Mouse (Mus musculus) retina, adult 2 months (tissue): ENCODE data around the gene Vwa3b.
"Not testable (repeated sequence)": the region's sequence is repeated elsewhere in the genome, so short reads cannot be mapped to it uniquely, and the experiment has no call there.

Experiments used
- DNase-seq: peaks from one replicate; pipeline ENCODE4 v3.0.0-alpha.2; 2012; ENCODE audit warnings: low read depth, low spot score

Vwa3b gene

DNA sequence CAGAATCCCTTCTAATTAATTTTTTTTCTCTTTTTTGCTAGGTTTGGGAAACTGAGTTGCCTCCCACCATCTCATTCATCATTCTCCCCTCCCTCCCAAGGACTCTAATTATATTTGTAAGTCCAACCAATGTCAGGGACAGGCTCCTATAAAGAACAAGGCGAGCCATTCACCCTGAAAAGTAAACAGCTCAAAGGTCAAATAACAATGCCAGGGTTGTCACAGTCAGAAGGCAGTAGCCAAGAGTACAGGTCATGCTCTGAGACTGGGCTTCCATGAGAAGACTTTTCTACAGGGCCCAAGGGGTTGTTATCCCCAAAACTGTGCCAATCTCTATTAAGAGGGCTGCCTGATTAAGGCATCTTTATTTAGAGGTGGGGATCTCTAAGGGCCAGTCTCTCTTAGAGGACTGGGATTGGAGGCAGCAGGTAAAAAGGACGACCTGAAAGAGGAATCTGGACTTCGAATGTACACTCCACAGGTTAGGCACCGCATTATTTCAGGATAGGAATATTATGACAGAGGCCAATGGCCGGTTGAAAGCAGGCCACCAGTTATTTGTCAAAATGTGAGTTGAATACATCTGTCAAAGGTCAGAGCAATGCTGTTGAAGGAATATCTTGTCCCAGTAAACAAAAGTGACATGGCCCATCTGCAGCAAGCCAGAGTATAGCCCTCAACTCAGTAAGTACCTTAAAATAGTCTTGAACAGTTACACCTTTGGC, at the start of gene Vwa3b:
Gene Vwa3b, plus strand, starts transcription at position 635 of the 725 bp plus-strand sequence.
- no peak for DNase-seq

DNA sequence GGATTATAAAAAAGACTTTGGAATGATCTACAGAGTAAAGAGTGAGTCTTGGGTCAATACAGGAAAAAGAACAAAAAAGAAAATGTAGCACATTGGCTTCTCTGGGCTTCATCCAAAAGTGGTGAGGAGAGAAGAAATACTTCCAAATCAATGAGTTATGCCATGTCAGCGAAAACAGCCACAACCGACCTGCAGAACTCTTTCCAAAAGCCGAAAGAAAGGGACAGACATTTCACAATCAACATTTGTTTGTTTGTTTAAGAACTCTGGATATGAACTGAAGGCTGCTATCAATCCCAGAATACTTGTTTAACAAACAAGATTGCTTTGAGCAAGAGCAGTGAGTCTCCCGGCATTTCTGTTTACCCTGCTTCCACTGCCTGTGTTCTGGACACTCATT, 49.6 kb upstream of the Vwa3b start:
- DNase-seq = no peak

DNA sequence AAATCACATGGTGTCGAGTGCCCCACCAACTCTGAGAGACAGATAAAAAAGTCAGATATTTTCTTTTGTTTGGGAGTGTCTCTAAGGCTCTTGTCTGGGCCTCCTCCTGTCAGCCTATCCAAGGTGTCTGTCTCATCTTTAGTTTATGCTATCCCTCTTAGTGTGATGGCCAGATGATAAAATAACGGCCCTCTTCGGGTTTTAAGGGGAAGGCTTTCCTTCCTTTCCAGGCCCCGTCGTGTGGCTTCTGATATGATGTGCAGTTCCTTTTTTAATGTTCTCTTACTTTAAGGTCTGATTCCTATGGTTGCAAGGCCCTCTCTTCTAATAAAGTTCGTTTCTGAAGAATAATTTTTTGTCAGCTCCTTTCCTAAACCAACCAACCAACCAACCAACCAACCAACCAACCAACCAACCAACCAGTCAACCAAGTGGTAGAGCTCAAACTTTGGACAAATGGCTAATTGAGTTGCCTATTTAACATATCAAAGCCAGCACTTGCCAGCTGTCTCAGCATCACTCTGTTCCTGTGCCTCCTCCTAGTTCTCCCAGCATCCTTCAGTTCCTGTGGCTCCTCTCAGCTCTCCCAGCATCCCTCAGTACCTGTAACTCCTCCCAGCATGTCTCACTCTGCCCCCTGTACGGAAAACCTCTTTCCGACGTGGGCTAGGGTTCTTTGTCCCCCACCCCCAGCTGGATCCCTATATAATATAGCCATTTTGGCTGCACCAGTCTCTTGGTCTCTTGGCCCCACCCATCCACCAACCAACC, 44.0 kb upstream of the Vwa3b start:
- DNase-seq = no peak

DNA sequence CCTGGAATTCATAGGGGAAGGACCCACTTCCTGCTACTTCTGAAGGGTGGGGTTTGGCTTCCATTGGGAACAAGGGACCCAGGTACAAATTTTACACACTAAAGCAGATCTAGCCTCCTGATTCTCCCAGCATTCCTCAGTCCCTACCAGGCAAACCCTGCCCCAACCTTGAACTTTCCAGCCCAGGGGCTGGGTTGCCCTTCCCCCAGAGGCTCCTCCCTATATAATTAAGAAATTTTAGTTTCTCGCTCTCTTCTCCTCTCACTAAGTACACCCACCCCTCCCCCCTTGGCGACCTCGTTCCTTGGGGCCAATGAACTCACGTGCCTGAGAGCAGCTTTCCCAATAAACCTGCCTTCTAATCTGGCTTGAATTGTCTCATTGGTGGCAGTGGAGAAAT, 42.6 kb upstream of the Vwa3b start:
- no peak for DNase-seq

DNA sequence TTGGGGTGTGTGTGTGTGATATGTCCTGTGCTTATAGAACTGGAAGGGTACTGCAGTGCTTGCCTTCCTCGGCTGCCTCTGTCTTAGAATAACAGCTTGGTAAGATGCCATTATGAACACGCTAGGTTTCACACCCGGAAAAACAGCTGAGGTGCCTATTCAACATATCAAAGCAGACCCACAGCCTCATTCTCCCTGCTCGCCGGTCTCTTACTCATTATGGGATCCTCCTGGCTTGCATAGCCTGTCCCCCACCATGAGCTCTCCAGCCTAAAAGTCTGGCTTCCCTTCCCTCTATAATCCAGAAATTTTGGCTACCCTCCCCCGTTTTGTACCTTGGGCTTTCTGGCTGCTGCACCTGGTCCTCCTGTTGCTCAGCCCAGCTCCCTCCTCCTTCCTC, 42.0 kb upstream of the Vwa3b start:
- DNase-seq = no peak

DNA sequence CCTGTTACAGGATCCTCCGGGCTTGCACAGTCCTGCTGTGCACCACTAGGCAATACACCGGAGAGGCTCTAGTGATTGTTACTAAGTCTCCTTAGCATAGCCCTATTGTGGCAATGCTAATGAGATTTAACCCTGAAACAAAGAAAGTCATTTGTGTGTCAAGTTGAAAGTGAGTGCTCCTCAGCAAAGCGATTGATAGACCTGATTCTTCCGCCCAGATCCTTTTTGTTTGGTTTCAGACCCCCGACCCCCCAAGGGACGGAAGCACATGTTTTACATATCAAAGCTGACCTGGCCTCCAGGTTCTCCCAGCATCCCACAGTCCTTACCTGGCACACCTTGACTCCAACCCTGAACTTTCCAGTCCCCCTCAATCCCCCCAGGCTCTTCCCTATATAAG, 40.5 kb upstream of the Vwa3b start:
- no peak for DNase-seq

DNA sequence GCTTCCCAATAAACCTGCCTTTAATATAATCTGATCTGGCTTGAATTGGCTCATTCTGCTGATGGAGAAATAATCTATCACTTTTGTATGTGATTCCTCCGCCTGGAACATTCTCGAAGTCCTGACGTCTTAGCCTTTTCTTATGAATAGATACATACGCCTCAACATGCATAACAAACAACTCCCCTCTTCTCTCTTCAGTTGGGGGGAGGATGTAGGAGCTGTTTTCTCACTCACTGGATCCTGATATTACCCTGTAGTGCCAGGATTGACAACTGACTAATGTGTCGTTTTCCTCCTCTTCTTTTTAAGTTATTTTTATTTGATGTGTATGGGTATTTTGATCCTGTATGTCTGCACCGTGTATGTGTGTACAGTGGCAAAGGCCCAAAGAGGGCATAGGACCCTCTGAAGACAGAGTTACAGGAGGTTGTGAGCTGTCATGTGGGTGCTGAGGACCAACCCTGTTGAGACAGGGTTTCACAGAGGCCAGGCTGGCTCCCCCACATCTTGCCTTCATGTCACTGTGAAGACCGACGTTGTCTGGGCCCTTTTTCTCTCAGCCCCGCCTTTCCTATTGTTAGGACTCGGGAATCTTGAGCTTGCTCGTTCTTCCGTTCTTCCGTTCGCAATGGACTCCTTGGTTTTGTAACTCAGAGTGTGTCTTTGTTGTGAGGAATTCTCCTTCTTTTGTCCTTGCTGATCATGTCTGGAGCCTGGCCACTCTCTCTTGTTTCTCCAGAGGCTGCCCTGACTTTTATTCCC, 39.8 kb upstream of the Vwa3b start:
- no peak for DNase-seq

DNA sequence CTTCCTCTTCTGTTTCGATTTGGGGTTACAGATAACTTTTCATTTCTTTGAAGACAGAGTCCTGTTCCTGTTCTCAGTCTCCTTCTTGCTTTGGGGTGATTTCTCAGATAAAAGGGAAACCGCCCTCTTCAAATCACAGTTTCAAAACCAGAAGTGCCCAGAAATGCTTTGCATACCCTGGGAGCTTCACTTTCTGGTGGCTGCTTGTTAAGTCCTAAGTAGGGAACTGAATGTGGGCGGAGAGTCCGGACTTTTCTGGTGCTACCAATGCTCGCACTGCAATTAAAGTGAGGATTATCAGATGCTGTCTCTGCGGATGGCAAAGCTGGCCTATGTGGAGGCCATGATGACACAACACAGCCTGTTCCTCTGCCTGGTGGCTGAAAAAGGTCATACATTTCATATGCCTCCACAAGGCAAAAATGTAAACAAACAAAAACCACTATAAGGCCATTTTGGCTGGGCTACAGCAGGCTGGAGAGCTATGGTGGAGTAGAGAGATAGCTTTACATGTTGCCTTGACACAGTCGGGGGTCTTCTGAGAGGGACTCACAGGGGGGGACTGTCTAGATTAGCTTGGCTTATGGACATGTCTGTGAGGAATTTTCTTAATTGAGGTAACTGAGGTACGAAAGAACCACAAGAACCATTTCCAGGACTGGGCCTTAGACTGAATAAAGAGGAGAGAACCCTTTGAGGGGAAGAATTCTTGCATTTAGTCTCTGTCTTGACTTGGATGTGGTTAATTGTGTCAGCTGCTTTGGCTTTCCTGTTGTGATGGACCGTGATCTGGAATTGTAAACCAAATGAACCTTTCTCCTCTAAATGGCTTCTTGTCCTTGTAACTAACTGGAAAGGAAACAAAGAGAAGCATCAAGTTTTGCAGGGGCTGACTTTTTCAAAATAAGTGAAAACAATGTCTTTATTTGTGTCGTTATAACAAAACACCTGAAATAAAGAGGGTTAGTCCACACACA, 38.9 kb upstream of the Vwa3b start:
- DNase-seq = no peak

DNA sequence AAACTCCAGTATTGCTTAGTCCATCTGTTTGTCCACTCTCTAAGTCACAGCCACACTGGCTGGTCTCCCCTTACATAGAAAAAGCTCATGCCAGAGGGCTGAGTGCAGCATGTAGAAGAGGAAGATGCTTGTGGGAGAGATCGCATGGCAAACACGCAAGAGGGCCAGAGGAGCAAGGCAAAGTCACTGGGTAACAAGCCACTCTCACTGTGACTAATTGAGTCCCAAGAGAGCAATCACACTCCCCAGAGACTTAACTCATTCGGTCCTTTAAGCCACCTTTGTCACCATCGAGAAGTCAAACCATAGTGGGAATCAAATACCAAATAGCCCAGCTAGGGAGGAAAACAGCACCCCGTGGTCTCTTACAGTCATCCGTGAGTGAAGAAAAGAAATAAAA, 38.2 kb upstream of the Vwa3b start:
- DNase-seq = no peak

DNA sequence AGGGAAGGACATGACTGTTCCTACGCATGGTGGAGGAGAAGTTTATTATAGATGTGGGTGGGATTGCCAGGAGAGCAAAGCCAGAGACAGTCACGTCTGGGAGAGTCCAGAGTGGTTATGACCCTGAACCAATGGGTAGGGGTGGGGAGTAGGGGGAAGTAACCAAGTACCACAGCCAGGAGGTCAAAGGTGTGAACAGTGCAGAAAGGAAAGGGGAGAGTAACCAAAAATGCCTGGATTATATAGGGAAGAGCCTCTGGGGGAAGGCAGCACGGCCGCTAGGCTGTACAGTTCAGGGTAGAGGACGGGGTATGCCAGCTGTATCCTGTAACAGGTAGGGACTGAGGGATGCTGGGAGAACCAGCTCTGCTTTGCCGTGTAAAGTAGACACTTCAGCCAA, 37.8 kb upstream of the Vwa3b start:
- no peak for DNase-seq

DNA sequence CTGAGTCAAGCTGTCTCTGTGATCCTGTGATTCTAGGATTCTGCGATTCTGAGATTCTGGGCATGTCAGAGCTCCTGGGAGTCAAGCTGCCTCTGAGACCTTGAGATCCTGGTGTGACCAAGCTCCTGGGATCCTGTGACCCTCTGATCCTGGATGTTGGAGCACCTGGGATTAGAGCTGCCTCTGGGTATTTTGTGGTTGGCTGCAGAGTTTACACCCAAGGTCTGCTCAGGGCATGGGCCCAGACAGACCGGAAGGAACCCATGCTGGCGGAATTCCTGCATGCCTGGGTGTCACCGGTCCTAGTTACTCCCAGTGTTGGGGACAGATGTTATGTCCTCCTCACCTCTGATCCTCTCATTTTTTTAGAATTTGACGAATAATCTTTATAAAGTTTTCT, 32.1 kb upstream of the Vwa3b start:
- DNase-seq = no peak

DNA sequence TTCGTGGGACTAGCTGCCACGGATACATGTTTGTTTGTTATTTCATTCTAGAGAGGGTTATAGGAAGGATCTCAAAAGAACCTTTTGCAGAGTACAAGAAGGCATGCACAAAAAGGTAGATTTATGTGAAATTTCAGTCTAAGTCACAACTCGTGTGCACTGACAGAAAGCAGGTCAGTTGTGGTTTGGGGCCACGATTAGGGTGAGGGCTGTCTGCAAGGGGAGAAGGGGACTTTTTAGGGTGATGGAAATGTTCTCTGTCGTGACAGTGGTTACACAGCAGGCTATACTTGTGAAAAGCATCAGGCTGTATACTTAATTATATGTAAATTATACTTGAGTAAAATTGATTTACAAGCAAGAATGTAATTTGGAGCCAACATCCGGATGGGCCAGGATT, 30.6 kb upstream of the Vwa3b start:
- no peak for DNase-seq

DNA sequence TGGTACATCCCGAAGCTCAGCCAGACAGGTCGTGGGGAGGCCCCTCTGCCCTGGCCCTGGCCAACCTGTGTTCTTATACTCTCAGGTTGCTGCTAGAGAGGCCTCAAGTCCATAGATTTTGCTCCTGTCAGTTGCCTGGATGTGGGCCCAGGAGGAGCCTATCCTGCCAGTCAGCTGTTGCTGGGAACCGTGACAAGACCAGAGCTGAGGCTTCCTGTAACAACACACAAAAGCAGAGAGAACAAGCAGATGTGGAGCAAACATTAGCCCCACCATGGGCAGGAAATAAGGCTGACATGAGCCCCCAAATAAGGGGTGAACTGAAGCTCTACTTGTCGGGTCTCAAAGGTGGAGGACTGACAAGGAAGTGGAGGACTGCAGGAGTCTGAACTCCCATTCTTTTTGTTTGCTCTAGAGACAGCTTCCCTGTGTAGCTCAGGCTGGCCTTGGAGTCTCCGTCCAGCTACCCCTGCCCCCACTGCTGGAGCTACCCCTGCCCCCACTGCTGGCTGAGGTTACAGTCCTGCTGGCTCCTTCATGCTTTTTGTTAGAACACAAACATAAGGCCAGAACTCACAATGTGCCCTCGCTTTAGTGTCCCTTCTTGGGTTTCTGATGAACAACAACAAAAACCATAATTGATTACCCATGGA, 29.7 kb upstream of the Vwa3b start:
- no peak for DNase-seq

DNA sequence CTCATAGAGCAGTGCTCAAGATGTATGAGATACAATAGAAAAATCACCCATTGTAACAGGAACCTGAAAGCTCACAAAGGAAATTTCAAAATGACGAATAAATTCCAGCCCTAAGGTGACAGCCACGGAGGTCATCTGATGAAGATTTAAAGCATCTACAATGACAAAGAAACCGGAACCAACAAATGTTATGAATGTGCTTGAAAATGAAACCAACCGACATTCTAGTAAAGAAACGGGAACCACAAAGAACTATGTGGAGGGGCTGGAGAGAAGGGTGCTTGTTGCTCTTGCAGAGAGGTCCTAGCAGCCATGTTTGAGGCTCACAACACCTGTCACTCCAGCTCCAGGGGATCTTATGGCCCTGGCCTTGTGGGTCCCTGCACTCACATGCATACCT, 26.1 kb upstream of the Vwa3b start:
- no peak for DNase-seq

DNA sequence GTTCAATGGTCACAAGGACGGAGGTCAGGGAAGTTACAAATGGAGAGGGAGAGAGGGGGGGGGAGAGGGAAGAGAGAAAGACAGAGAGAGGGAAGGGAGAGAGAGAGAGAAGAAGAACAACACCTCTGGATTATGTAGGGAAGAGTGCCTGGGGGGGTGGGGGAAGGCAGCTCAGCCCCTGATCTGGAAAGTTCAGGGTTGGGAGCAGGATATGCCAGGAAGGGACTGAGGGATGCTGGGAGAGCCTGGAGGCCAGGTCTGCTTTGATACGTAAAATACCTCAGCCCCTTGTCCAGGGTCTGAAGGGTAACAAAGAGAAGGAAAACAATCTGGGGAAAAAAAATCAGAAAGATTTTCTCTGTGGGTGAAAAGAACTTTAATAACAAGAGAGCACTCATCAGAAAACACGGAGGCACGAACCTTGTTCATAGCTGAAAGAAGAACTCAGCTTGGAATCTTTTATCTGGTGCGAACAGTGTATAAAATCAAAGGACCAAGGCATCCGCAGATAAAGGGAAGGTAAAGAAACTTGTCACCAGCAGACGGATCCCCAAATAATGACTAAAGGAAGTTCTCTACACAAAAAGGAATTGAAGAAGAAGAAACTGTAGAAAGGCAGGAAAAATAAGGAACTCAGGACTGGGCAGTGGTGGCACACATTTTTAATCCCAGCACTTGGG, 24.6 kb upstream of the Vwa3b start:
- no peak for DNase-seq

DNA sequence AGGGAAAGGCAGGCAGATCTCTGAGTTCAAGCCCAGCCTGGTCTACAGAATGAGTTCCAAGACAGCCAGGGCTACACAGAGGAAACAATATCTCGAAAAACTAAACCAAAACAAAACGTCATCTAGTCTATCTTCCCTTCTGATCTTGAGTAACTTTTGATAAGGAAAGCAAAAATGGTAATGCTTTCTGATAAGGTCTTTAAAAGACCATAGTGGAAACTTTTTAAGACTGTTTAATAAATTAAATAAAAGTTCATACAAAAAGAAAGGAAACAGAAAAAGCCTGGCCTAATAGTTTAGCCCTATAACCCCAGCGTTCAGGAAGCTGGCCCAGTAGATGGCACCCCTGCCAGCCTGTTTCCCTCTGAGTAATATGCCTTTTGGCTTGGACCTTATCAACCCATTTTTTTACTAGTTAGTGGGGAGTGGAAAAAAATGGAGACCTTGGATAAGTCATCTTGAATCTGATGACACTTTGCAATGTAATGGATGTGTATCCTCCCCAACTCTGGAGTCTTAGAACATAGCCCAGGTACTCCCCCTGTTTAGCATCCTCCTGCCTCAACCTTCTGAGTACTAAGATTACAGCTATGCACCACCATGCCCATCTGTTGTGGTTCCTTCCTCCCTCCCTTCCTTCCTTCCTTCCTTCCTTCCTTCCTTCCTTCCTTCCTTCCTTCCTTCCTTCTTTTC, 23.9 kb upstream of the Vwa3b start:
- no peak for DNase-seq

DNA sequence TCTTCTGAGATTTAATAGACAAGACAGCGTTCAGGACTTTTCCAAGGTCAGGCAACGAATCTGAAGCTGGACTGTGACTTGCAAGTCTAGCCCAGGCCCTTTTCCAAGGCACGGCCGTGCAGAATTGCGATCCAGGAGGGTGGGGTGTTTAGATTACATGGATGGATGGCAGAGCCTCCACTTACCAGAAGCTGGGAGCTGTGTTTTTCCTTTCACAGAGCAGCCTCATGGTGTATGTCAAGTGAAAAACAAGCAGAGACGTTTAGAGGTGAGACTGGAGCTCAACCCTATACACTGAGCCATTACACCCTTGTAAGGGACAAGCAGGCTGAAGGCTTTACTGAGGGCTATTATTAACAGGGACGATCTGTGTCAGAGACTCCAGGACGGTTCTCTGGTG, 21.9 kb upstream of the Vwa3b start:
- DNase-seq = no peak

DNA sequence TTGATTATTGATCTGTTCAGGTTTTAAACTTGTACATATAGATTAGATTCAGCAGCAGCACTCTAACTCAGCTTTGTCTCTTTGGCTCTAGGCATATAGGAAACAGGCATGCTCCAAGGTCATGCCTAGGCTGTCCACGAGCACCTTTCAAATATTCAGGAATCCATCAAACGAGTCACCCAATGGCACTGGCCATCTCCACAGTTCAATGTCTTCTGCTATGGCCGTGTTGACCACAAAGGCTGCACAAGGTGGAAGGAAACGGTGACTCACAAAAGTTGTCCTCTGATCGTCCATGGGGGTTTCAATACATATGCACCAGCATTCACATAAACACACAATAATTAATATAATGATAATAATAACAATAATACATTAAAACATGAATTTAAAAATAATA, 21.4 kb upstream of the Vwa3b start:
- no peak for DNase-seq

DNA sequence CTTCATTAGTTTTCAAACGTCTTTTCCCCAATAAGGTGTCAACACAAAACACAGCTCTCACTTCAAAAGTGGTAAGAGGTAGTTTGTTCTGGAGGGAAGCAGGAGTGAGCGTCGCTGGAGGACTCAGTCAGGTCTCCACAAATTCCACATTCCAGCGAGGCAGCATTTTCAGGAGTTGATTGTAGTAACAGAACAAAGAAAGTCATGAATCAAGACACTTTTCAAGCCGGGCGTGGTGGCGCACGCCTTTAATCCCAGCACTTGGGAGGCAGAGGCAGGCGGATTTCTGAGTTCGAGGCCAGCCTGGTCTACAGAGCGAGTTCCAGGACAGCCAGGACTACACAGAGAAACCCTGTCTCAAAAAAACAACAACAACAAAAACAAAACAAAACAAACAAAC, 19.9 kb upstream of the Vwa3b start:
- DNase-seq = not testable (repeated sequence)

DNA sequence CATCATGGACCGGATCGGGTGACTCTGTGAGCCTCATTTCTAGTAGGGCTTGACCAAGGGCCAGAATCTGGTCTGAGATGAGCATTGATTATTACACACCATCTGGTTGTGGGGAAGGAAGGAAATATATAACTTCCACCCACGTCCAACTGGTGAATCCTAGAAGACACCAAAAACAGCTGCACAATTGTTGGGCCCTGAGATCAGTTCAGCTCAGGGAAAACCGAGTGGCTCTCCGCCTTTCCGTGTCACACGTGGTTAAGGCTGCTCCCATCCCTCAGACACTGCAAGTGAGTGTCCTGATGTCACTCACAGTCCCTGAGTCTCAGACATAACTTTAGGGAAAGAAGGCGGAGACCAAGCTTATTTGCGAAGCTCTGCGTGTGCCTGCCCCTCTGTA, 16.5 kb upstream of the Vwa3b start:
- no peak for DNase-seq
